Mouse (Mus musculus): ENCODE data around the gene Adam12.
A peak's percentile ranks its signal among the peaks of the same experiment; 100 is the strongest.

Gene Adam12

GRCm38 (mm10) chr7:134231378-134232346 lies at the start of gene Adam12:
Gene Adam12, minus strand, starts transcription at chr7:134232146.
- no peak for DNase-seq (ENCODE audit: low spot score)

DNA sequence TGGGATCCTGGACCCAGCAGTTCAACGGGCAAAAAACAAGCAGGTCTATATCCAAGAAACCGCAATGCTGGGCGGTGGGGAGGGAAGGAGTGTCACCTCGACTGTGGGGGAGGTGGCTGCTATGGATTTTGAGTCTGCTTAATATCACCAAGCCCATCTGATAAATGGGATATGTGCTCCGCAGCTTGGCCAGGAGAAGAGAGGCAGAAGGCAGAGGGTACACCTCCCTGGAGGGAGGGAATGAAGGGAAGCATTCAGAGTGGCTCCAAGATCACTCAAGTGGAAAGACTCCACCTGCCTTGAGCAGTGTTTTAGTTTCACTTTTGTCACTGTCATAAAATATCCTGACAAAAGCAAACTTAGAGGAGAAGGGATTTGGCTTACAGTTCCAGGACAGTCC lies 41.0 kb upstream of the Adam12 start:
- no peak for DNase-seq (ENCODE audit: low spot score)

GRCm38 (mm10) chr7:134272421-134272820 lies 40.5 kb upstream of the Adam12 start:
- no peak for DNase-seq (ENCODE audit: low spot score)

DNA sequence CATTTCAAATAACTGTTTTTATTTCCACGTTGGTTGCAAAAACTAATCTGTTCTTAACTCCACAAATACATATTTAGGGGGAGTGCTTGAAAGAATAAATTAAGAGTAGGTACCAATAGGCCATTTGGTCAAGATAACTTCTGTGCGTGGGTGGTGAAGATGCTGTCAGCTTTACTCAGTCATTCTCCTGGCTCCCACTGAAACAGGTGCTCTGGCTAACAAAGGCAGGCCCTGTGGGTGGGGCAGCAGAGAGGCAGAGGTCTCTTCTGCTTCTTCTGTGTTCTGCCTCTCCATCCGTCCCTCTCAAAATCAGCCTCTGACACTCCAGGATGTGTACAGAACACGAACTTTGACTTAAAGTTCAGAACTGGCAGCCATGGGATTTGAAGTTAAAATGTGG lies 33.8 kb upstream of the Adam12 start:
- no peak for DNase-seq (ENCODE audit: low spot score)

DNA sequence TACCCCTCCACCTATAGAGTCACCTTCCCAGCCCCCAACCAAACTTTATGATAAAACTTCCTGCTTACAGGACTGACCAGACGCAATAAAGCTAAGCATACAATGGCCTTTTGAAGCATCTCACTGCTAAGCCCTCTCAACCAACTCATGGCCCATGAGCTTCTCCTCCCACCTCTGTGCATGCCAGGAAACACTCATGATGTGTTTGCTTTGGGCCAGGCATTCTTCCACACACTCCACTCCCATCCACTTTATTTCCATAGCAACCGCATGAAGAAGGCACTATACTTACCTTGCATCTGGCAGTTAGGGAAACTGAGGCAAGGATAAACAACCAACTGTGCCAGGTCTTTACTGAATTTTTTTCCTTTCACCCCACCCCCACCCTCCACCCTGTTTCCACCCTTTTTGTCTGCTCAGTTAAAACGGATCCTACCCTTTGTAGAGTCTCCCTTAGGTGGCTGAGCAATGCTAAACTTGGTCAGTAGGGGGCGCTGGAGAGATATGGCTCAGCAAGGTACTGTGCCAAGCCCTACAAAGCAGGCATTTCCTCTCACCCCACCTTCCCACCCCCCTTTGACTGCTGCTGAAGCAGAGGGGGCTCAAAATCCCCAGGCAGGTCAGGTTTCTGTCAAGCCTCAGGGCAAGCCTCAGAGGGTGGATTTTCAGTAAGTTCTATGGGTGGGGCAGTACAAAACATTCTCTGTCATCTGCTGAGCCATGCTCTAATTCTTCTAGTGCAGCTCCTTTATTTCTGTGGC lies 31.4 kb upstream of the Adam12 start:
- DNase-seq (ENCODE audit: low spot score) = peak; percentile 41

- peak; percentile 51 for DNase-seq (ENCODE audit: low spot score)
Observed at GRCm38 (mm10) chr7:134261003-134261701, 29.2 kb upstream of the Adam12 start.

DNA sequence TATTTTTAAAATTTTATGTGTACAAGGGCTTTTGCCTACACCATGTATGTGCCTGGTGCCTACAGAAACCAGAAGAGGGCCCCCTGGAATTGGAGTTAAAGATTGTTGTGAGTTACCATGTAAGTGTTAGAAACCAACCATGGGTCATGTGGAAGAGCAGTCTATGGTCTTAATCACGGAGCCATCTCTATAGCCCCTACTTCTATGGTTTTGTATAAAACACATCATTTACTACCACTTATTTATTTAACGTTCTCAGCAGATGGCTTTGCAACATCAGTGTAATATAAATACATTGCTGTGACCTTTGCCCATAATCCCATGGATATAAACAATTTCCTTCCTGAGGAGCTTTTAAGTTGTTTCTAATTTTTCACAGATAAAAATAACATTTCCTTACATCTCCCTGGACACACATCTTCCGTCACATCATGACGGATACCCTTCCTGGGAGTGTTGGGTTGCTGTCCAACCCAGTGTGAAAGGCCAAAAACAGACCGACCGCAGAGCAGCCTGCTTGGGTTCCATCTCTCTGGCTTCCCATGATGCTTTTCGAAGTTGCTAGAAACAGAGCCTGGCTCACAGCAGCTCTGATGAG lies 18.4 kb upstream of the Adam12 start:
- DNase-seq (ENCODE audit: low spot score) = no peak

GRCm38 (mm10) chr7:134248041-134248440 lies 16.1 kb upstream of the Adam12 start:
- DNase-seq (ENCODE audit: low spot score) = no peak

DNA sequence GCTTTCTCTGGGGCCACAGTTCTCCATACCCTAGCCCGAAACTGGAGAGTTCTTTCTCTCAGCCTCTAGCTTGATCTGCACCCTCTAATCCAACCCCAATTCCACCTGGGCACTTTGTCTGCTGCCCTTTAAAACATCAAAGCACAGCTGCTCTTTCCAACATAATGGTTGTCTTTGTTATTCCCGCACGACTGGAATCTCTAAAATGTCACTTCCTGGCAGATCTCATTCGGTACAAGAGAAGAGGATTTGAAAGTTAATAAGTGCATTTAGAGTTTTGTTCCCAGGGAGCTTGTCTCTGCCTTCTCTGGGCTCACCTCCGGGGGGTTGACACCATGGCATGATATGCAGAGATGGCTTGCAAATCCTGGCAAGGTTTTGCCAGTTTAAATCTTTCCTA lies 14.7 kb upstream of the Adam12 start:
- DNase-seq (ENCODE audit: low spot score) = no peak

GRCm38 (mm10) chr7:134242773-134243172 lies 10.8 kb upstream of the Adam12 start:
- no peak for DNase-seq (ENCODE audit: low spot score)

DNA sequence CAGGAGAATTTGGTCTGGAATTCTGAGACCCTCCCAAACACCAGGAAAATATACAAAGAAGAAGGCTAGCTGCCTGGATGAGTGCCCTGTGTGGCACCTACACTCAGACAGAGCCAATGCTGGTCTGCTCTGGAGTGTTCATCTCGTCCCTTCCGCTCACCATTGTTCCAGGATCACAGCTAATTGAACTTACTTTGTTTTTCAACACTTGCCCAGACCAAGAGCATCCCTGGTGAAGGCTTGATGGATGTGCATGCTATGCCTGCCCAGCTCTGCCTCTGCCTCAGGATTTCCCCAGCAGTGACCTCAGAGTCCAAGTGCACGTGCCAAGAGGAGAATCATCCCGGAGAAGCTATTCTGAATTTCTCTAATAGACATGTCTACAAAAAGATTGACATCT lies 9.3 kb upstream of the Adam12 start:
- DNase-seq (ENCODE audit: low spot score) = no peak

GRCm38 (mm10) chr7:134240579-134240978 lies 8.6 kb upstream of the Adam12 start:
- DNase-seq (ENCODE audit: low spot score) = no peak

DNA sequence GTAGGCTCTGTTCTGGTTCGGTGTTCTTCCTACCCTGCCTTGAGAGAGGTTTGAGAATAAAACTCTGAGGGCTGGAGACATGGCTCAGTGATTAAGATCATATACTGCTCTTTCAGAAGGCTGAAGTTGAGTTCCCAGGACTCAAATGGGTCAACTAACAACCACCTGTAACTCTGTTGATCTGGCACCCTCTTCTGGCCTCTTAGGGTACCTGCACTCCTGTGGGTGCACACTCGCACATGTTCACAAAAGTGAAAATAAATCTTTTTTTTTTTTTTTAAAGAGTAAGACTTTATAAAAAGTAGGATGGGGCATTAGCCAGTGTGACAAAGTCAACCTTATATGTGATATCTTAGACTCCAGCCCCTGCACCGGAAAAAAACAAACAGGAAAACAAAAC lies 6.9 kb upstream of the Adam12 start:
- no peak for DNase-seq (ENCODE audit: low spot score)

DNA sequence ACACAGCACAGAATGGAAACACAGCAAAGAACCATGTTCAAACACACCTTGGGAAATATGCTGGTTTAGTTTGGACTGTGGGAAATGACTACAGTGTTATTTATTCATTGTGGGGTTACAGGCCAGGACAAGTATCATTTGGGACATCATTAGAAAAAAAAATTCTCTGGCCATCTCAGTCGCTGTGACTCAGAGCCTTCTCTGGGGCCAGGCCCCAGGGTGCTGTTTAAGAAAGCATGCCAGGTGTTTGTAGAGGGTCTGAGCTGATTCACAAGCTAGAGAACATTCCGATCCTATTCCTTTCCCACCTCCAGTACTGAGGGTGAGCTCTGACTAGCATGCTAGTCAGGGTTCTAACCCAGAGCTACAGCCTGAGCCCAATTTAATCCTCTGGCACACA lies 5.4 kb upstream of the Adam12 start:
- no peak for DNase-seq (ENCODE audit: low spot score)

- DNase-seq (ENCODE audit: low spot score) = no peak
Observed at GRCm38 (mm10) chr7:134236727-134237126, 4.8 kb upstream of the Adam12 start.

DNA sequence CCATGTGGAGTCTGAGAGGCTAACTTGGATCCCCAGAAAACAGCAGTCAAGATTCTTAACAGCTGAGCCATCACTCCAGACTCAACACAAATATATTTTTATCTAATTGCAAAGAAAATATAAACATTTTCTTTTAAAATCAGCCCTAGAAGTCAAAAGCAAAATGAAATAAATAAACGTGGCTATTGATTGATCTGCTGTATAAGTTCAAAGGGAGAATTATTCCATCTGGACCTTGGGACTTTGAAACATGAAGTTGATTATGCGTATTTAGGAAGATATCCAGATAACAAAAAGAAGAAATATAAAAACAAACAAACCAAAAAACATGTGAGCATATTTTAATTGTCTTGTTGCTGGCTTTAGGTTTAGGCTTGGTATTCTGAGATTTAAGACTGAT lies 3.6 kb upstream of the Adam12 start:
- DNase-seq (ENCODE audit: low spot score) = no peak

DNA sequence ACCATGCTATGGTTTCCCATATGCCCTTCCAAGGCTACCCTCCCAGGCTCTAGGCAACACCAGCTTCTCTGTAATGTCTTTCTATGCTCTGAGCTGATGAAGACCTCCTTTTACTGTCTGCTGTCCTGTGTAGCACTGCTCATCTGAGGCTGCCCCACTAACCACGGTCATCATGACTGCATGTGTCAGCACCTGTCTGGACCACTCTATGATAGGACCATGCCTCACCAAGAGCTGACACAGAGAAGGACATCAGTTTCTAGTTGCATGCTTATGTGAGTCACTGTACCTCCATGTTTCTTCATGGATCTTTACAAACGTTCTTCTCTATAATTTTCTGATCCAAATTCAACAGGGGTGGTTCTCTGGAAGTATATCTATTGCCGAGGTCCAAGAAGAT lies 1.2 kb downstream of the Adam12 start:
- no peak for DNase-seq (ENCODE audit: low spot score)

DNA sequence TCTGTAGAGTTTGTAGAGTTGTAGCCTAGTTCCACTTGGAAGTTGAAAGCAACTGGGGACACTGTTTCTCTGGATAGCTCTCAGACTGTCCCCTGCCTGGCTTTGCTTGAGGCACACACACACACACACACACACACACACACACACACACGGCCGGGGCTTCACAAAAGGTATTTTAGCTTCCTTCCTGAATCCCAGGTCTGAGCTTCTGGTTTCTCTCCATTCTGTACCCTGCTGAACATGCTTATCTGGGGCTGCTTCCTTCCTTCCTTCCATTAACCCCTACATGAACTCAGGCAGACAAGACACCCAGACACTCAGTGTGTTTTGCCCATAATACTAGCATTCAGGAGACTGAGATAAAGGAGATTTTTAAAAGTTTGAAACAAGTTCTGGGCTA lies 2.0 kb downstream of the Adam12 start:
- DNase-seq (ENCODE audit: low spot score) = no peak

- DNase-seq (ENCODE audit: low spot score) = no peak
Observed at GRCm38 (mm10) chr7:134227773-134228455, 4.0 kb downstream of the Adam12 start.

DNA sequence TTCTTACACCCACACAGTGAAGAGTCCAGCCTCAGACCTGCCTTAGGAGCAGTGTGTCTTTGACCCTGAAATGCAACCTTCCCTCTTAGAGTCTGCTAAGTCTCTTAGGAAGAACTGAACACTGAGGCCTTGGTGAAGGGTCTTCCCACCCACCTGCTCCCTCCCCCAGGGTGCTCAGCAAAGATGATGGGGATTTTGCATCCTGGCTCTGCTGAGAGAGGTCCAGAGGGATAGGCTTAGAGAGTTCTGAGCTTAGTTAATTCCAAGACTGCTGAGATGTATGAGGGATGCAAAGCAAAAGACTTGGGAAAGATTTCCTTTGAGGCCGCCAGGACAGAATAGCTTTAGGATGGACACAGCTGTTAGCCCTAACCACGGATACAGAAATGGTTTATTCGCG lies 4.8 kb downstream of the Adam12 start:
- no peak for DNase-seq (ENCODE audit: low spot score)

GRCm38 (mm10) chr7:134226231-134226630 lies 5.7 kb downstream of the Adam12 start:
- DNase-seq (ENCODE audit: low spot score) = no peak

All from MN1 (cell line).